Mouse (Mus musculus) olfactory bulb, adult 2 months (tissue): Measurements from ENCODE around the gene Med22. TPM values are rescaled to one million over a fixed set of nuclear protein-coding genes. Genes with fewer than 3 reads are reported as not detected.
"Not testable (repeated sequence)": the region's sequence is repeated elsewhere in the genome, so short reads cannot be mapped to it uniquely, and the experiment has no call there.

Experiments
- H3K27ac ChIP-seq: fragments of 200-500 bp; 2 replicates; pipeline ENCODE4 v1.5.1; 2012; ENCODE audit warnings: low read depth, low read length; ENCODE audit not compliant: insufficient read depth
- H3K4me1 ChIP-seq: fragments of 200-500 bp; 2 replicates; pipeline ENCODE4 v1.6.1; 2012; ENCODE audit warnings: low read length; ENCODE audit not compliant: control insufficient read depth, insufficient read depth
- H3K4me3 ChIP-seq: fragments of 200-500 bp; 2 replicates; pipeline ENCODE4 v1.5.1; 2012; ENCODE audit warnings: mild to moderate bottlenecking, low read depth, low read length, moderate library complexity; ENCODE audit not compliant: insufficient read depth
- CTCF ChIP-seq: fragments of 200-500 bp; IDR thresholded peaks from 2 replicates; pipeline ENCODE4 v1.5.1; 2012; ENCODE audit warnings: low read depth, mild to moderate bottlenecking, low read length, moderate library complexity; ENCODE audit not compliant: insufficient read depth
- POLR2A ChIP-seq: fragments of 200-500 bp; IDR thresholded peaks from 2 replicates; pipeline ENCODE4 v1.6.1; 2012; ENCODE audit warnings: mild to moderate bottlenecking, low read depth, low read length, moderate library complexity; ENCODE audit not compliant: insufficient read depth
- WGBS: fragments of 180-500 bp; shearing (Covaris S2); methylation state at CpG from one replicate; pipeline ENCODE4 v1.1.7; 2018; 5-methylcytosine and 5-hydroxymethylcytosine counted together
- polyA plus RNA-seq: library from polyadenylated mRNA; stranded (reverse); fragments of >200 nt; gene quantifications from 2 replicates; pipeline ENCODE4 v1.2.4, GENCODE M21; 2012; ENCODE audit warnings: low replicate concordance; ENCODE audit not compliant: missing spikeins, insufficient read depth, insufficient read length

Med22 gene
- polyA plus RNA-seq, 1 experiment = not detected

GRCm38 (mm10) chr2:26901834-26902400 lies 8.6 kb downstream of the Med22 start:
- WGBS = 10% methylated on average over 7 of the region's 7 CpGs
- H3K4me3 ChIP-seq = peak overlapping the region; percentile 90
- TF ChIP-seq CTCF = no peak
- no peak for TF ChIP-seq POLR2A
- H3K27ac ChIP-seq = no peak overlapping the region
- peaks cover 3% of the 10 kb centered on the region for H3K4me1 ChIP-seq

- WGBS = 60% methylated on average over 1 of the region's 1 CpGs
- Histone ChIP-seq H3K4me3 (no peak overlapping the region), H3K27ac (no peak overlapping the region), H3K4me1 (peaks cover 3% of the 10 kb centered on the region)
- TF ChIP-seq POLR2A (no peak), CTCF (no peak)
These were observed 9.7 kb downstream of the Med22 start for GRCm38 (mm10) chr2:26900731-26901130.

- Histone ChIP-seq H3K4me1 (no peaks in the 10 kb centered on the region), H3K27ac (no peak overlapping the region), H3K4me3 (no peak overlapping the region)
- no peak for TF ChIP-seq POLR2A
- TF ChIP-seq CTCF = no peak
- WGBS = 88% methylated on average over 4 of the region's 4 CpGs
These were observed 14.6 kb downstream of the Med22 start for GRCm38 (mm10) chr2:26895898-26896297.

- 46% methylated on average over 4 of the region's 4 CpGs for WGBS
- not testable (repeated sequence) for H3K27ac ChIP-seq, H3K4me3 ChIP-seq, H3K4me1 ChIP-seq
These were observed 24.3 kb downstream of the Med22 start for GRCm38 (mm10) chr2:26886170-26886569.

- not testable (repeated sequence) for H3K4me3 ChIP-seq, H3K4me1 ChIP-seq, H3K27ac ChIP-seq
- WGBS = 69% methylated on average over 2 of the region's 2 CpGs
These were observed 24.9 kb downstream of the Med22 start for GRCm38 (mm10) chr2:26885541-26885940.

GRCm38 (mm10) chr2:26878571-26878970 lies 31.9 kb downstream of the Med22 start:
- H3K4me3 ChIP-seq = no peak overlapping the region
- no peak overlapping the region for H3K27ac ChIP-seq
- H3K4me1 ChIP-seq = no peaks in the 10 kb centered on the region
- no peak for TF ChIP-seq CTCF

GRCm38 (mm10) chr2:26870666-26871065 lies 39.8 kb downstream of the Med22 start:
- WGBS = 70% methylated on average over 6 of the region's 6 CpGs
- H3K4me1 ChIP-seq = no peaks in the 10 kb centered on the region
- H3K4me3 ChIP-seq = no peak overlapping the region
- no peak overlapping the region for H3K27ac ChIP-seq
- TF ChIP-seq CTCF = no peak

- no peak for TF ChIP-seq CTCF
- no peak for TF ChIP-seq POLR2A
- 60% methylated on average over 3 of the region's 3 CpGs for WGBS
- no peak within 1 kb of the TSS for H3K4me3 ChIP-seq
These were observed 45.6 kb downstream of the Med22 start, which contains the start of gene Abo for GRCm38 (mm10) chr2:26864879-26865278. Gene Abo (minus strand): TSS chr2:26864979.

GRCm38 (mm10) chr2:26862856-26863255 lies 47.6 kb downstream of the Med22 start:
- H3K4me1 ChIP-seq = no peaks in the 10 kb centered on the region
- WGBS = 76% methylated on average over 3 of the region's 3 CpGs
- H3K4me3 ChIP-seq = no peak overlapping the region
- no peak for TF ChIP-seq POLR2A
- TF ChIP-seq CTCF = no peak
- no peak overlapping the region for H3K27ac ChIP-seq

More at GRCm38 (mm10) chr2:26864879-26865278, 45.6 kb downstream of the Med22 start, which contains the start of gene Abo:
- Histone ChIP-seq H3K27ac (no peak within 1 kb of the TSS), H3K4me1 (no peaks in the 10 kb centered on the region)

Other genes with a start within 250 kb of the Med22 start
- not detected in 2 replicates for gene Lcn4, start 239.4 kb downstream of the Med22 start, polyA plus RNA-seq
- not detected in 2 replicates for gene Abo, start 45.7 kb downstream of the Med22 start, polyA plus RNA-seq
- not detected in 2 replicates for gene Surf6, start 7.8 kb downstream of the Med22 start, polyA plus RNA-seq
- not detected in 2 replicates for gene Rpl7a, start 87 bp upstream of the Med22 start, polyA plus RNA-seq
- gene Surf2, start 5.7 kb upstream of the Med22 start, polyA plus RNA-seq = not detected in 2 replicates
- not detected in 2 replicates for gene Surf1, start 5.9 kb upstream of the Med22 start, polyA plus RNA-seq
- gene Surf4, start 23.3 kb upstream of the Med22 start, polyA plus RNA-seq = not detected in 2 replicates
- not detected in 2 replicates for gene Stkld1, start 23.4 kb upstream of the Med22 start, polyA plus RNA-seq
- not detected in 2 replicates for gene Rexo4, start 53.7 kb upstream of the Med22 start, polyA plus RNA-seq
- gene Adamts13, start 62.7 kb upstream of the Med22 start, polyA plus RNA-seq = not detected in 2 replicates
- not detected in 2 replicates for gene Cacfd1, start 99.2 kb upstream of the Med22 start, polyA plus RNA-seq
- not detected in 2 replicates for gene Slc2a6, start 117.3 kb upstream of the Med22 start, polyA plus RNA-seq
- gene Mymk, start 161.5 kb upstream of the Med22 start, polyA plus RNA-seq = not detected in 2 replicates
- not detected in 2 replicates for gene Adamtsl2, start 168.7 kb upstream of the Med22 start, polyA plus RNA-seq
- gene Fam163b, start 231.8 kb upstream of the Med22 start, polyA plus RNA-seq = 155 TPM in 1 of 2 replicates, not detected in the other